Mouse (Mus musculus): ENCODE data around the gene Kdm5b. TPM values are rescaled to one million over a fixed set of nuclear protein-coding genes. Genes with fewer than 3 reads are reported as not detected.

Gene Kdm5b
- polyA plus RNA-seq, 1 experiment, result not detected

- TF ChIP-seq POLR2A (IDR thresholded peaks at IDR 0.05; ENCODE audit: insufficient read depth, low read depth, low read length), result no peak
- TF ChIP-seq CTCF (IDR thresholded peaks at IDR 0.05; ENCODE audit: insufficient read depth, low read depth, low read length), result no peak
- no peak overlapping the region for H3K4me3 ChIP-seq (ENCODE audit: insufficient read depth, low read depth, low read length)
- 57% methylated on average over 1 of the region's 1 CpGs for WGBS
Observed at GRCm38 (mm10) chr1:134573300-134573931, 13.4 kb downstream of the Kdm5b start.

GRCm38 (mm10) chr1:134573932-134574315 is 14.0 kb downstream of the Kdm5b start:
- H3K4me1 ChIP-seq (ENCODE audit: control insufficient read depth, insufficient read depth, low read length), result peaks cover 3% of the 10 kb centered on the region; the same call in 1 of the 2 replicates
- H3K4me3 ChIP-seq (ENCODE audit: insufficient read depth, low read depth, low read length), result no peak overlapping the region
- no peak overlapping the region for H3K27ac ChIP-seq (ENCODE audit: insufficient read depth, low read depth, low read length)
- 54% methylated on average over 5 of the region's 5 CpGs for WGBS
- TF ChIP-seq CTCF (IDR thresholded peaks at IDR 0.05; ENCODE audit: insufficient read depth, low read depth, low read length) (no peak), POLR2A (IDR thresholded peaks at IDR 0.05; ENCODE audit: insufficient read depth, low read depth, low read length) (no peak)

More at GRCm38 (mm10) chr1:134573300-134573931, 13.4 kb downstream of the Kdm5b start:
- Histone ChIP-seq H3K4me1 (ENCODE audit: control insufficient read depth, insufficient read depth, low read length) (peaks cover 3% of the 10 kb centered on the region; the same call in 1 of the 2 replicates), H3K27ac (ENCODE audit: insufficient read depth, low read depth, low read length) (no peak overlapping the region)

- H3K4me1 ChIP-seq (ENCODE audit: control insufficient read depth, insufficient read depth, low read length), result peaks cover 6% of the 10 kb centered on the region; the same call in 1 of the 2 replicates
- no peak for TF ChIP-seq CTCF (IDR thresholded peaks at IDR 0.05; ENCODE audit: insufficient read depth, low read depth, low read length)
- TF ChIP-seq POLR2A (IDR thresholded peaks at IDR 0.05; ENCODE audit: insufficient read depth, low read depth, low read length), result no peak
- no peak overlapping the region for H3K27ac ChIP-seq (ENCODE audit: insufficient read depth, low read depth, low read length)
- no peak overlapping the region for H3K4me3 ChIP-seq (ENCODE audit: insufficient read depth, low read depth, low read length)
- WGBS, result 58% methylated on average over 6 of the region's 6 CpGs
Observed at GRCm38 (mm10) chr1:134577384-134578120, 17.6 kb downstream of the Kdm5b start.

- H3K4me3 ChIP-seq (ENCODE audit: insufficient read depth, low read depth, low read length), result no peak overlapping the region
- TF ChIP-seq POLR2A (IDR thresholded peaks at IDR 0.05; ENCODE audit: insufficient read depth, low read depth, low read length) (no peak), CTCF (IDR thresholded peaks at IDR 0.05; ENCODE audit: insufficient read depth, low read depth, low read length) (no peak)
- no peak overlapping the region for H3K27ac ChIP-seq (ENCODE audit: insufficient read depth, low read depth, low read length)
- peaks cover 6% of the 10 kb centered on the region; the same call in 1 of the 2 replicates for H3K4me1 ChIP-seq (ENCODE audit: control insufficient read depth, insufficient read depth, low read length)
- 93% methylated on average over 2 of the region's 2 CpGs for WGBS
Observed at GRCm38 (mm10) chr1:134580796-134581195, 20.8 kb downstream of the Kdm5b start.

GRCm38 (mm10) chr1:134583560-134583959 is 23.6 kb downstream of the Kdm5b start:
- 0 out of 2 replicates have a peak, but pooled peaks cover 3% of the 10 kb centered on the region for H3K4me1 ChIP-seq (ENCODE audit: control insufficient read depth, insufficient read depth, low read length)
- WGBS, result 55% methylated on average over 3 of the region's 3 CpGs
- TF ChIP-seq CTCF (IDR thresholded peaks at IDR 0.05; ENCODE audit: insufficient read depth, low read depth, low read length), result no peak
- TF ChIP-seq POLR2A (IDR thresholded peaks at IDR 0.05; ENCODE audit: insufficient read depth, low read depth, low read length), result no peak
- no peak overlapping the region for H3K4me3 ChIP-seq (ENCODE audit: insufficient read depth, low read depth, low read length)
- no peak overlapping the region for H3K27ac ChIP-seq (ENCODE audit: insufficient read depth, low read depth, low read length)

GRCm38 (mm10) chr1:134589676-134590075 is 29.7 kb downstream of the Kdm5b start:
- no peak for TF ChIP-seq CTCF (IDR thresholded peaks at IDR 0.05; ENCODE audit: insufficient read depth, low read depth, low read length)
- no peak for TF ChIP-seq POLR2A (IDR thresholded peaks at IDR 0.05; ENCODE audit: insufficient read depth, low read depth, low read length)
- Histone ChIP-seq H3K27ac (ENCODE audit: insufficient read depth, low read depth, low read length) (no peak overlapping the region), H3K4me3 (ENCODE audit: insufficient read depth, low read depth, low read length) (no peak overlapping the region), H3K4me1 (ENCODE audit: control insufficient read depth, insufficient read depth, low read length) (no peaks in the 10 kb centered on the region)

- no peak for TF ChIP-seq POLR2A (IDR thresholded peaks at IDR 0.05; ENCODE audit: insufficient read depth, low read depth, low read length)
- no peak overlapping the region for H3K27ac ChIP-seq (ENCODE audit: insufficient read depth, low read depth, low read length)
- no peak overlapping the region for H3K4me3 ChIP-seq (ENCODE audit: insufficient read depth, low read depth, low read length)
- 92% methylated on average over 2 of the region's 2 CpGs for WGBS
- H3K4me1 ChIP-seq (ENCODE audit: control insufficient read depth, insufficient read depth, low read length), result no peaks in the 10 kb centered on the region
Observed at GRCm38 (mm10) chr1:134591773-134592172, 31.8 kb downstream of the Kdm5b start.

GRCm38 (mm10) chr1:134597339-134598054 is 37.5 kb downstream of the Kdm5b start:
- Histone ChIP-seq H3K4me1 (ENCODE audit: control insufficient read depth, insufficient read depth, low read length) (no peaks in the 10 kb centered on the region), H3K27ac (ENCODE audit: insufficient read depth, low read depth, low read length) (no peak overlapping the region), H3K4me3 (ENCODE audit: insufficient read depth, low read depth, low read length) (no peak overlapping the region)
- TF ChIP-seq POLR2A (IDR thresholded peaks at IDR 0.05; ENCODE audit: insufficient read depth, low read depth, low read length), result no peak
- WGBS, result 85% methylated on average over 9 of the region's 9 CpGs

- TF ChIP-seq CTCF (IDR thresholded peaks at IDR 0.05; ENCODE audit: insufficient read depth, low read depth, low read length) (no peak), POLR2A (IDR thresholded peaks at IDR 0.05; ENCODE audit: insufficient read depth, low read depth, low read length) (no peak)
- no peak overlapping the region for H3K4me3 ChIP-seq (ENCODE audit: insufficient read depth, low read depth, low read length)
- no peak overlapping the region for H3K27ac ChIP-seq (ENCODE audit: insufficient read depth, low read depth, low read length)
- no peaks in the 10 kb centered on the region for H3K4me1 ChIP-seq (ENCODE audit: control insufficient read depth, insufficient read depth, low read length)
- 97% methylated on average over 2 of the region's 2 CpGs for WGBS
Observed at GRCm38 (mm10) chr1:134604086-134604485, 44.1 kb downstream of the Kdm5b start.

All from olfactory bulb, adult 2 months (tissue).